ENCODE assay signal across 27 mouse cellular contexts in genomic region chr5:49268807-49269206, GRCm38 (mm10).
"Had no signal": no experiment of that assay in that cellular context is flagged by ENCODE, and none has a peak within 500 bp of the region (broad histone marks: within the 10 kb centered on the region; RNA-seq: fewer than 3 reads in every experiment).

No protein-coding gene starts in this region.

- H3K4me3 ChIP-seq: embryonic facial prominence, embryonic 10.5 days; embryonic facial prominence, embryonic 12.5 days; embryonic facial prominence, embryonic 13.5 days; embryonic facial prominence, embryonic 15.5 days; erythroblast, embryonic 14.5 days; forebrain, embryonic 12.5 days; forebrain, embryonic 13.5 days; forebrain, embryonic 15.5 days; gastrocnemius, adult 2 months; heart, adult 2 months; heart, embryonic 10.5 days had no signal

- H3K4me1 ChIP-seq: embryonic facial prominence, embryonic 10.5 days; embryonic facial prominence, embryonic 12.5 days; embryonic facial prominence, embryonic 13.5 days; embryonic facial prominence, embryonic 15.5 days; forebrain, embryonic 12.5 days; forebrain, embryonic 13.5 days; forebrain, embryonic 15.5 days; heart, embryonic 10.5 days had no signal

- ATAC-seq: forebrain, embryonic 13.5 days; forebrain, embryonic 14.5 days; forebrain, embryonic 15.5 days; forebrain, embryonic 16.5 days; forebrain, postnatal 0 days had no signal

- H3K27me3 ChIP-seq: embryonic facial prominence, embryonic 12.5 days; embryonic facial prominence, embryonic 13.5 days; embryonic facial prominence, embryonic 15.5 days; forebrain, embryonic 12.5 days; forebrain, embryonic 13.5 days; forebrain, embryonic 15.5 days had no signal

- DNase-seq: cerebellum, adult 9-10 months; cerebellum, adult 9-11 months; cerebellum, postnatal 10 days; cerebellum, postnatal 14 days; cerebellum, postnatal 25 days; cerebellum, postnatal 36 days; embryo, embryonic 11 days; forebrain, postnatal 0 days; gastrocnemius, adult 2 months; gastrocnemius, postnatal 10 days; gastrocnemius, postnatal 14 days; gastrocnemius, postnatal 25 days; gastrocnemius, postnatal 36 days; heart, adult 11 months; heart, adult 18-20 months; heart, adult 2 months had no signal

- H3K27ac ChIP-seq: embryonic facial prominence, embryonic 10.5 days; embryonic facial prominence, embryonic 12.5 days; embryonic facial prominence, embryonic 13.5 days; embryonic facial prominence, embryonic 15.5 days; forebrain, embryonic 12.5 days; forebrain, embryonic 13.5 days; forebrain, embryonic 15.5 days; gastrocnemius, adult 2 months; heart, adult 2 months; heart, embryonic 10.5 days had no signal

- H3K9me3 ChIP-seq: embryonic facial prominence, embryonic 10.5 days; embryonic facial prominence, embryonic 12.5 days; embryonic facial prominence, embryonic 13.5 days; embryonic facial prominence, embryonic 15.5 days; forebrain, embryonic 12.5 days; forebrain, embryonic 13.5 days; forebrain, embryonic 15.5 days; heart, embryonic 10.5 days had no signal

- H3K36me3 ChIP-seq: embryonic facial prominence, embryonic 10.5 days; embryonic facial prominence, embryonic 12.5 days; embryonic facial prominence, embryonic 13.5 days; embryonic facial prominence, embryonic 15.5 days; forebrain, embryonic 12.5 days; forebrain, embryonic 15.5 days; heart, embryonic 10.5 days had no signal
